Mouse (Mus musculus) right cerebral cortex, postnatal 10 days (tissue): ENCODE measurements at regions not wholly inside any gene's neighbourhood (a gene's known extent, or its start where the extent isn't known, plus 50 kb on each side); places are given as distances from the start of the nearest gene placed in this dataset.

ENCODE experiments used
- DNase-seq, 2 experiments: peaks; one replicate each; pipeline ENCODE4 v3.0.0; 2021; ENCODE audit warnings: low spot score in 2 of 2

DNA sequence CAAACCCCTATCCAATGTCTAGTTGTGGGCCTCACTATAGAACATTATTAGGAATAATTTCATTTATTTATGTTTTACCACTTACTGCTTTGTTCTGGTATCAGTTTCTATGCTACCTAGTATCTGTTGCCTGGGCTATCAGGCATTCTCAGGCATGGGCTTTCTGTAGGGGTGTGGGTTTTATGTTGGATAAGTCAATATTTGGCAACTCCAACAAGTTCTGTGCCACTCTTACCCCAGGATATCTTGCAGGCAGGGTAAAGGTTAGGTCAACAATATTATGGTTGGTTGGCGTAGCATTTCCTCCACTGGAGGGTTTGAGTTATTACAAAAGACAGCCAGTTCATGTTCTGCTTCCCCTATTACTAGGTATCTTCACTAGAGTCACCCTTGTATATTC is 65.8 kb downstream of the Smim10l1 start:
- DNase-seq, result no peak

DNA sequence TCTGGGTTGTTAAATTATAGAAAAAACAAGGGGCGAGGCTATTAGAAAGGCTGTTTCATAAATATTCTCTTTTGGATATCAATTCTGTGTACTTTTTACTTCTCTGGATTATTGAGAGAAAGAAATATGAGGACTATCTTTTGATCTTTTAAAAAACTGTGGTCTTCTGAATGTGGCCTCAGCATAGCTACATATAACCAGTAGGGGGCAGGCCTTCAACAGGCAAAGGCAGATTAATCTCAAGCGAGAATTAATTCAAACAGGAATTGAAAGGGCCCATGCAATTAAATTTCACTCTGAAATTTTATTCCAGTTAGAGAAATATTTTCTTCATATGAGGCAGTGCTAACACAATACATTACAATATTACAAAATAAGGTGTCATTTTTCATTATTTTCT is 66.6 kb downstream of the Smim10l1 start:
- DNase-seq, result no peak

DNA sequence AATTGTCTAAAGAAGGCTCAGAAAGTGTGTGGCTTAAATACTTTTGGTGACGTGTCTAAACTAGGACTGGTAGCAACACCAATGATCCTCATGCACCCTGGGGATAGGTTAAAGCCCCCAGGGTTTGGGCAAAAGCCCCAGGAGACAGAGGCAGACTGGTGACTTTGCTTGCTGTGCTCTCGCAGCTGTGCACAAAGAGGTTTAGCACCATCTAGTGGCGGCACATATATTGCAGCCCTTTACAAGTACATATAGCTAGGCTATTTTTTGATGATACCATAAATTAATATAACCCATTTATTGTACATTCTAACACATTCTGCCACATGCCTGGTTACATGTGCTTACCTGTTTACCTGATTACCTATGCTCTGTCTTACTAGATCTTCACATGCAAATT is 85.8 kb upstream of the 5530400C23Rik start:
- peak; percentile 32 to 53 for DNase-seq
